Mouse (Mus musculus): ENCODE measurements around the gene Git2. TPM values are rescaled to one million over a fixed set of nuclear protein-coding genes. Genes with fewer than 3 reads are reported as not detected.

Gene Git2
- total RNA-seq, 2 experiments from 2014 or later: 35.3 to 36.6 TPM

DNA sequence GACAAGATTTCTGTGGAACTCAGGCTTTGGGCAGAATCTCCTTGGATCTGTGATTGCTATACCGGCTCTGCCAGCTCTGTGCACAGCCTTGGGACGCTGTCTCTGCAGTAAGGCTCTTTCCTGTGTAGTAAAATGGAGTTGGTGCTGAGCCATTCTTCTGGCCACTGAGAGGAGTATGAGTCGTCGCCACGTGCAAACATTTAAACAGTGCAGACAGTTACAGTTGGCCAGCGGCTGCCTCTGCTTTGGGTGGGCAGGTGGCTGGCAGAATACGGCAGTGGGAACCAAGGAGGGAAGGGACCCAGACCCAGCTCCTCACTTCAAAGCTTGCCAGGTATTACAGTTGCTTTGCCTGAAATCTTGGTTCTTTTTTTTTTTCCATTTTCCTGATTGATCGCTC is 21.9 kb upstream of the Git2 start:
- no peak for DNase-seq

DNA sequence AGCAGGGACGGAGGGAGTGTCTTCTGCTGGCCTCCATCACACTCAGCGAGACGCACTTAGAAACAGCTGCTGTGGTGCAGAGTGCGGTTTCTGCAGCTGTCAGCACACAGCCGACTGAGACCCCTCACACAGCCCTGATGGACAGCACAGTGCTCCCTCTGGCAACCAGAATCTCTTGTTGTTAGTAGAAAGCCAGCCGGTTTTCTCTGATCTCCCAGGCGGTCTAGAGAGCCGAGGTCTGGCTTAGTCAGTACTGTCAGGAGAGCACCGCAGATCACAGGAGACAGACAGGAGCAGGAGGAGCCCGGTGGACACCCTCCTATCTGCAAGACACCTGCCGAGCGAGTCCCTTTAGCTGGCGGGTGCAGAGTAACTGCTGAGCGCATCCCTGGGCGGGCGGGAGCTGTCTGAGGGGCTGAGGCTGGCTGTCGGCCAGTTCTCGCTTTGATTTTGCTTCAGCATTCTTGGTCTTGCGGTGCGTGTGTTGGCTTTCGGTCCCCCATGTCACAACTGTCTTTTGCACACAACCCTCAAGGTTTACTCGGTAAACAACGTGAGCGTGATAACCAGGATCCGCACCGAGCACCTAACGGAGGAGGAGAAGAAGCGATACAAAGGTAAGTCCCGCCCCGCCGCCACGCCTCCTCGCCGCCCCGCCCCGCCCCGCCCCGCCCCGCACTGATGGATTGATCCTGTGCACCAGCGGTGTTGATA is 21.1 kb upstream of the Git2 start:
- DNase-seq: no peak

DNA sequence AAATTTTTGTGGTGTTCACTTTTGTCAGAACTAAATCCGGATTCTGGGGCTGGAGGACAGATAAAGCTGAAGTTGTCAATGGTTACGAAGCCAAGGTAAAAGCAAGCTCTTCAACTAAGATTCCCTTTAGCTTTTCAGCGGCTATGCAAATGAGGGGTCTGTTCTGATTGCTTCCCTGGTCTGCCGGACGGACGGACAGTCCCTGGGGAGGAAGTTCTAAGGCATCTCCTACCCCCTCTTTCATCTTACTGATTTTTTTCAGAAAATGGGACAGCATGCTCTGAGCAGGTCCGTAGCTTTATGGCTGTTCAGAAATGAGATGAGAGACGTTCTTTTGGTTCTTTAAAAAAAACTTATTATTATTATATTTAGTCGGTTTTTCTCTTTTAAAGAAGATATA is 20.3 kb upstream of the Git2 start:
- DNase-seq: no peak

DNA sequence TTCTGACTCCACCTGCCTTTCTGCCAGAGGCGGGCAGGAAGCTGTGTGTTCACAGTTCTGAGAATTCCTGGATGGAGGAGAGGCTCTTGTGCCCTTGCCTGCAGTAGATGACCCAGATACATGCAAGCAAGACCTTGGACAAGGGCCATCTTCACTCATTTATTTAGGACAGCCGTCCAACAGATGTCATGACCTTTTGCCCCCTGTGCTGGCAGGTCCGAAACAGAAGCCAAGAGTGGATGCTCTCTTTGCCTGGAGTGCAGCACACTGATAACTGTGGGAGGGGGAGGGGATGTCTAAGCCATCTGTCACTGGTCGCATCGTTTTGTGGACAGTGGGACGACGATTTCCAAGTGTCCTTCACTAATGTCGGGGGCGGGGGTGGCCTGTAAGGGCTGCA is 19.9 kb upstream of the Git2 start:
- DNase-seq: peak; percentile 56 to 69

DNA sequence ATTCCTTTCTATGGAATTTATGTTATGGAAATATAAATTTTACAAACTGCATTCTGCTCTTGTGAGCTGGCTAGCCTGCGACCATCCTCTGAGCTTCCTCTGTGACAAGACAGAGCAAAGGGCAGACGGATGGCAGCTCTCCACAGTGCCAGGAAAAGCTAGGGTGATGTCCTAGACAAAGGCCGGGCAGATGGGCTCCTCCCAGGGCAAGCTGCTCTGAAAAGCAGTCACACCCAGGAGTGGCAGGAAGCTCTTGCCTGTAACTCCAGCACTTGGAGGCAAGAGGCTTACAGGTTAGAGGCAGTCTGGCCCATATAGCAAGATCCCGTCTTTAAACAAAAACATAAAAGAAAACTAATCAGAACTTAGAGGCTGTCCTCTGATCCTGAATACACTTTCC is 19.3 kb upstream of the Git2 start:
- no peak for DNase-seq

DNA sequence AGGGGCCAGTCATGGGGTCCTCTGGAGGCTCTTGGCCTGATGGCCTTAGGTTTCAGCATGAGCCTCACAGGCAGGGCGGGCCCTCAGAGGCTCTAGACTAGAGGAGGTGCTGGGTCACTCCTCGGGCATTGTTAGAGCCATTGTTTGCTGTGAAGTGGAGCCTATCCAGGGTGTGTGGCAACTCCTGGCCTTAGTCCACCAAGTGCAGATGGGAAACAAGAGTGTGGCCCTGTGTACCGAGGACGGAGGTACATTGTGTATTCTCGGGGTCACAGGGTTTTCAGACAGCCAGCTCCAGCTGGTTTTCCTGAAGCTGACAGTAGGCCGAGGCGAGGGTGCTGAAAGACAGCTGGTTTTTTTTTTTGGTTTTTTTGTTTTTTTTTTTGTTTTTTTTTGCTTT is 18.0 kb upstream of the Git2 start:
- peak in 1 of 2 experiments; percentile 50 for DNase-seq

DNA sequence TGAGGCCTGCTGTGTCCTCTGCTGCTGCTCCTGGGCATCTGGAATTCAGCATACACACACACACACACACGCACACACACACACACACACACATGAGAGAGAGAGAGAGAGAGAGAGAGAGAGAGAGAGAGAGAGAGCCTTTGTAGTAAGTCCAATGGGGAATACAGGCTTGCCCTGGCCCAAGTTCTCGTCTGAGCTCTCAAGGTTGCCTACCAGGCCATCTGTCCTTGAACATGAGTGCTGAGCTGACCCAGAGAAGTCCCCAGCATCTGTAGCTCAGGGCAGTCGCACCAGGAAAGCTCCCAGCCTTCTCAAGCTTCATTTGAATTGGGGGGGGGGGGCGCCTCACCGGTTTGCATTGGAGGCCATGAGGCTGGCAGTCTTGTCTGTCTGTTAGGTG is 9.9 kb upstream of the Git2 start:
- peak; percentile 63 to 64 for DNase-seq

DNA sequence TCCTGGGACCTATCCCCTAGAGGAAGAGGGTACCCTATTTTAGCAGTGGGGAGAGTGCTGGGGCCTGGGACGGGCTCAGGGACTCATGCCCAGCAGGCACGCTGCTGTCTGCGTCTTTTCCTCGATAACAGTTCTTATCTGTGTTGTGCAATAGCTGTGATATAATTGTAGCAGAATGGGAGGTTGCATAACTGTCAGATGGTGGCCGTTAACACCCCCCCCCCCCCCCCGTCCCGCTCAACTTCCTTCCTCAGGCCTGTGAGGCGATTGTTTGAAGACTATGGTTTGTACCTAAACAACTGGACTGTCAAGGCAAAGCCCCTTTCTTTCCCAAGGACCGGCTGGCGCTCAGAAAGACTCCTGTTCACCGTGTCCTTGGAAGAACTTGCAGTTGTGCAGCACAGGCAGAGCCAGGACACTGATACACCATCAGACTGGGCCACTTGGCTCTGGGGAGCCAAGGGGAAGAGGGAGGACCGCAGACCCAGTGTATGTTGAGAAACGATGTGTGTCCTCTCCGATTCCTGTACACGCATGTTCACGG is 9.4 kb upstream of the Git2 start:
- DNase-seq: peak; percentile 52 to 53

DNA sequence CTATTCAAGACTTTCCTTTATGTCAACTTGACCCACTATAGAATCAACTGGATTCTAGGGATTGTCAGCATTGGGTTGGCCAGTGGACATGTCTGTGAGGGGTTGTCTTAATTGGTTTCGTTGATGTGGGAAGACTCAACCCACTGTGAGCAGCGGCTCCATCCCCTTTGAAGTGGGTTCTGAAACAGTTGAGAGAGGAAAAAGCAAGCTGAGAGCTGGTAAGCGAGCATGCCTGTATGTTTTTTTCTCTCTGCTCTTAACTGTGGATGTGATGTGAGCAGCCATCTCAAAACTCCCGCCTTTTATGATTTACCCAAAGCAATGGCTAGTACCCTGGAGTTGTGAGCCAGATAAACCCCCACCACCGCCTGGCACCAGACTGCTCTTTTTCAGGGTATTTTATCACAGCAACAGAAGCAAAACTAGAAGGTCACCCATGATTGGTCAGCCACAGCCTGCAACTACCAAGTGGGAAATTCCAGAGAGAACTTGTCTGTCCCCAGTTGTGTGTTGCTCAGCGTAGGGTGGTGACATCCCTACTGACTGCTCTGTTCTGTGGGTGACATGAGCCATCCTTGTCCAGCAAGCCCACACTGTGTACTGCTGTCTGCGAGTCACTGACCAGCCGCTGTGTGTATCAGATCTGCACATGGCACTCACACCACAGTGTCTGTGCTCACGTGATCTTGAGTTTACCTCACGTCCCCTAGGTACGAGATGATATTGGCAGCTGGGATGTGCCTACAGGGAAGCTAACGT is 8.3 kb upstream of the Git2 start:
- DNase-seq: peak; percentile 30 to 44

DNA sequence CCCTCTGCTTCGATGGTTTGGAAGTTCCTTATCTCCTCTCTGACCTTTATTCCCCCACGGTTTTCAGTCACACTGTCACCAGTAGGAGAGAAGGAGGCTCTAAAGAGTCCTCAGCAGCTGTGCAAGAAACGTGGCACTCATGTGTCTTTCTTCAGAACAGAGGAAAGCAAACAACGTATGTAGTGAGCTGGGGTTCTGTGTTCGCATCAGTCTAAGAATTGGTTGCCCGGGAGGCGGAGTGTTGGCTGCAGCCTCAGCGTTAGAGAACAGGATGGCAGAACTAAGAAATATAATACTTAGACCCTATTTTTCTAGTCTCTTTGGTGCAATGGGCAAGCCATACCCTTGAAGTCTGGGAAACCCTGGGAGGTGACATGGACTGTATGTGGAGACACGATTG is 7.7 kb upstream of the Git2 start:
- DNase-seq: no peak

DNA sequence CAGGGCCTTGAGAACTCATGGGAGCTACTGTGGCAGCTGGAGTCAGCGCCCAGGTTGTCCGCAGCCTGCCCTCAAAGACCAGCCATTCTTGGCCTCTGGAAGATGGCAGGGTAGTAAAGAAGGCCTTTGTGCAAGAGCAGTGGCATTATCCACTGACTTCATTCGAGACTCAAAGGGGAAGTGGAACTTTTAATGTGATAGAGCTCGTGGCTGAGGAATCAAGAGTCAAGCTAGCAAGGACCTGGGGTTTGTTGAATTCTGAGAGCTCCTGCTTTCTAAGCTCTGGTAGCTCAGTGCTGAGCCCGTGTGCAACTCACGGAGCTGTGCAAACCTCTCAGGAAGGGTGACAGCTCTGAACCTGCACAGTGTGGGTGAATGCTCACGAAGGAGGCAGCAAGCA is 5.6 kb upstream of the Git2 start:
- DNase-seq: no peak

DNA sequence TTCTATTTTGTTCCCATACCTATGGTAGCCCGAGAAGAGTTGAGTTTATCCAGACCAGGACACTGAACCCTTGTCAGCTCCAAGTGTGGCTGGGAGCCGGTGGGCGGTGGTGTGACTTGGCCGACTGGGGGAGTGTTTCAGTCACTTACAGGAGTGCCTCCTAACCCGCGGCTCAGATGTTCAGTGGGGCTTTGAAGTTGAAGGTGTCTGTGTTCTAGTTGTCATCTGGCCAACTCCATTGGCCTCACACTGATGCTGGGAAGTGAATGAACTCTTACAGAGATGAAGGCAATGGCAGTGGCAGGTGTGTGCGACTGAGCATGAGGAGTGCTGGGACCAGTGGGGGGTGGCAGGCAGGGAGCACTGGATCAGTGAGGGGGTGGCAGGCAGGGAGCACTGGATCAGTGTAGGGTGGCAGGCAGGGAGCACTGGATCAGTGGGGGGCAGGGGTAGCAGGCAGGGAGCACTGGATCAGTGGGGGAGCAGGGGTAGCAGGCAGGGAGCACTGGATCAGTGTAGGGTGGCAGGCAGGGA is 4.7 kb upstream of the Git2 start:
- DNase-seq: no peak

DNA sequence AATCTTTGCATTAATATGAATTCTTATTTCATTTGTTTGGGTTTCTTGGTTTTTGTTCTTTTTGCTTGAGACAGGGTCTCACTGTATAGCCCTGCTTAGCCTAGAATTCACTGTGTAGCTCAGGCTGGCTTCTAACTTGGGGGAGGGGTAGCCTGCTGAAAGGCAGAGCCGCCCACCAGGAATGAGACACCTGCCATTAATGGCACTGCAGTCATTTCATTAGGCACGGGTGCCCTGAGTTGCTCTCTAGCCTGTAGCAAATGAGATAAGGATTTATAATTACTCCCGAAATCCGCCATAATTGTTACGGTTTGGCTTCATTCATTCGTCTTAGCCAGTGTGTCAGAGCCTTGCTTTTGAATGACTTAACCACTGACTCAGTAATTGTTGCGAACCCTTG is 857 bp upstream of the Git2 start:
- no peak for DNase-seq

DNA sequence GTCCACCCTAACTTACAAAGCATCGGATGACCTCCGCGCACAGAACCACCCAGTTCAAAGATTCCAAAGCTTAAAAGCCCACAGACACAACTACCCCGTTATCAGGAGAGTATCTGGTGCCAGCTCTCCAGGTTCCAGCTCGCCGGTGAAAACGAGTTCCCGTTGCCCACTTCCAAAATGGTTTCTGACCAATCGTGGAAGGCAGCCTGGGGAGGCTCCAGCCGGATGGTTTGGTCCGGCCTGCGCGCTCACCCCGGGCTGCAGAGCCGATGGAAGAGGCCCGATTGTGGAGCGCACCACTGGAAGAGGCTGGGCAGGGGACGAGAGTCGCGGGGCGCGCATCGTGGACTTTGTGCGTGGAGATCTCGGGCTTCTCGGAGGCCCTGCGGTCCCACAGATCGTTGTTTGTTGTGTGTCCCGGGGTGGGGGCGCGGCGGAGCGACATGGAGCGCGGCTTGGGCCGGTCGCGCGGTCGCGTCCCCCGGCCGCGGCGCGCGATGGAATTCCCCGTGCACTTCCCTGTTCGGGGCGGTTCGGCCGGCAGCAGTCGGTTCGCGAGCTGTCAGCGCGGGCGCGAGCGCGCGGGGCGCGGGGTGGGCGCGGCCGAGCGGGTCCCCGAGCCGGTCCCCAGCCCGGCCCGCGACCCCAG is 790 bp downstream of the Git2 start, which contains the start of gene Ankrd13a:
Ankrd13a (plus strand) TSS at position 275 of the 649 bp plus-strand sequence.
- peak; percentile 93 for DNase-seq

DNA sequence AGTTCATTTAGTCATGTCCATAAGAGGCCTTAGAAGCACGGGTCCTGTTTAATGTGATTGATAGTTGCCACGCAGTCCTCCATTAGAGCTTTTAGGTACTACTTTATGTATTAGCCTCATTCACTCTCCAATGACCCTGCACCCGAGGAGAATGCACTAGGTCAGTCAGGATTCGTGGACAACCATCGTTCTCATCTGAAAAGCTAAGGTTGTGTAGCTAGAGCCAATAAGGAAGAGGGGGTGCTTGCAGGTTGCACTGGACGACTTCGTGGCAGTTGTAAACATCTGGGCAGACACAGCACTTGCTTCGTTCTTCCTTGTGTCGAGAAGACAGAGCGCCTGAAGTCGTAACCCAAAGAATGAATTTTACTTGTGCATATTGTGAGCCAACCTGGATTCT is 1.5 kb downstream of the Git2 start:
- no peak for DNase-seq

DNA sequence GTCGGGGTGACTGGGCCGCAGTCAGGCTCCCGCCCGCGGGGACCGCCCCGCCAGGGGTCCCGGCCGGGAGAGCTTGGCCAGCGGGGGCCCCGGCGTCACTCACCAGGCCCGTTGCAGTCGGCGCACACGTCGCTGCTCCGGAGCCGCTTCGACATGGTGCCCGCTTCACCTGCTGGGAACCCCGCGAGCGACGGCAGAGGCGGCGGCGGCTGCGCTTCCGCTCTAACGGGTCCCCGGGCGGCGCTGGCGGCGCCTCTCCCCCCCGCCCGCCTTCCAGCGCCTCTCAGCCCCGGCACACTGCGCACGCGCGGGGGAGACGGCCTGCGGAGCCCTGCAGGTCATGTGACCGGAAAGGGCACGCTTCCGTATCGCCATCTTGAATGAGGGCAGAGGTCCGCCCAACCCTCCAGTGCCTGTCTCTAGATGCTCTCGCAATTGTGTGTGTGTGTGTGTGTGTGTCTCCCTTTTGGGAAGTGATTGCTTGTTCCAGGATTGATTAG is 2.1 kb downstream of the Git2 start:
- DNase-seq: peak; percentile 99

DNA sequence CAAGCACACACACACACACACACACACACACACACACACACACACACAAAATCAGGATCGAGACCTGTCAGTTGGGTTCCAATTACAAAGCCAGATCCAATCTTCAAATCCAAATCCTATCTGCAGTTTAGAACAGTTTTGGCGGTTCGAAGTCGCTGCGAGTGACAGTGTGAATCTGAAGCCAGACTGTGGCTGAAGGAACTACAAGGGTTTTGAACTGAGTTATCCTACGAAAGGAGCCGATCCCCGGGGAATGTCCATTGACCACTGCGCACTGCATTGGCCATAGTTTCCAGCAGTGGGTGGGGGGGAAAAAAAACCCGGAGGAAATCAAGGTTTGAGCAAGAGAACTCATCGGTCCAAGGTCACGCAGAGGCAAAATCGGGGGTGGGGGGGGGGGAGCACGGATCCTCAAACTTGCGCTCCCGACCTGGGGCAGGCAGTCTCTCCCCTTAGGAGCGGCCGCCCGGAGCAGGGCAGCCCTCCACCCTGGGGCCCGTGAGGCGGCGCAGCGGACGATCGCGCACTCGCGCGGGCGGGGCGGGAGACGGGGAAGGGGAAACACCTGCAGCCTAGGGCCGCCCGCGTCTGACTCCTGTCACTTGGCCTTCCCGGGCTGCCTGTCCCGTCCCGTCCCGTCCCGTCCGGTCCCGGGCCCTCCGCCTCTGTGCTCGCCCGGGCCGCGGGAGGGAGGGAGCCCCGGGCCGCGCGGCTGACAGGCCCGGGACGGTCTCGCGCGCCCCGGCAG is 2.7 kb downstream of the Git2 start:
- peak; percentile 67 to 84 for DNase-seq

DNA sequence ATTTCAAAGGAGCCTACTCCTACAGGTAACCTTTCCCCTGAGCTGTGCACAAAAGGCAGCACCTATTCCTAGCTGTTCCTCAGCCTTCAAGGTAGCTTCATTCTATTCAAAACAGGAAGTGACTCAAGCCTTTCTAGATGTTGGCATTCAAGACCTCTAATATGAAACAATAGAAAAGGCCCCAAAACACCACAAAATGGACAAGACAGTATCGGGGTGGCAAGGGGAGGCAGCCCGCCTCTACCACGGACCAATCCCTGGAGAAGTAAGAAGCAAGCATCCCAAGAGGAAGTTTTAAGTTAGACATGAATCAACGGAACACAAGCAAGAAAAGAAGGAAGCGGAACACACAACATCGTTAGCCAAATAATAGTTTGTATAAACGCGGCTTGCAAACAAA is 3.5 kb downstream of the Git2 start:
- no peak for DNase-seq

DNA sequence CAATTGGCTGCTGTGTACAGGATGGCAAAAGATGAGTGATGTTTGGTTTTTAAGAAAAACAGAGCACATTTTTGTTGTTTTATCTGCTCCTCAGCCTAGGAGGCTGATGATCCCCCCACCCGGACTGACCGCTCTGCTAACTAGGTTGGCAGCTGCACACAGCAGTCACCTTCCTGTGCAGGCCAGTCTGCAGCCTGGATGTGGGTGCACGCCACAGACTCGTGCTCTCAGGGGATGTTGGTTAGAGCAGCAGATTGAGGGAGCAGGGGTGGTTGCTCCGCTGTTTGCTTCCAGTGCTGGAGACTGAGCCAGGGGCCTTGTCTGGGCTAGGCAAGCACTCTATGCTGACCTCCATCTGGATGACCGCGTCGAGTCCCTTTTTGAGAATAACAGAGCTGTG is 5.5 kb downstream of the Git2 start:
- DNase-seq: no peak

DNA sequence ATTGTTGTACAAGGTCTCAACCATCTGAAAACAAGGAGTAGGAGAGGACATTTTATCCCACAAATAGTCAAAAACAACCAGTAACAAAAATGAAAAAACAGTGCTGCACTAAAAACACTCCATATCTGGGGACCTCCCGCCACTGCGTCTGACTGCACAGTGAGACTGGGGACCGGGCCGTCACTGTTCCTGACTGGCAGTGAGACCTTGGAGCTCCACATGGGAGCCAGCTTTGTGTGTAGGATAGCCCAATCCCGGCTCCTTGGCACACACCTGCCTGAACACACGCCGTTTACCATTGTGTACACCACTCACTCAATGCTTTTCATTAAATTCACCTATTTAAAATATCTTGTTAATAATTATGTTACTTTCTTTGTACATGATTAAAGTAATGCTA is 8.1 kb downstream of the Git2 start:
- no peak for DNase-seq

DNA sequence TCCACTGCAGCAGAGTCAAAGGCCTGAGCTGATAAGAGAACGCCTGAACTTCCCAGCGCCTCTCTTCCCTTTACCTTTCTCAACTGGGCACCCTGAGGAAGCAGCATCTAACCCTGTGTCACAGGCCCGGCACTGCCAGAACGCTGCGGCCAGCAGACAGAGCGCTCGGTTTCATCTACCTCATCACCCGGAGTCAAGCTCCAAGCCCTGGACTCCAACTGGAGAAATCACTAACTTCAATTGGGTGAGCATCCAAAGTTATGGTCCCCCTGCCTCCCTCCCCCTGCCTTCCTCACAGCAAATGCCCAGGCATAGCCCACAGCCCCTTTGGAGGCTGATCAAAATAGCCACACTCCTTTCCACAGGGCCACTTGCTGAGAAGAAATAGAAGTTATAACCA is 8.6 kb downstream of the Git2 start:
- no peak for DNase-seq
